Mouse (Mus musculus) layer of hippocampus, adult 11-12 months (tissue): ENCODE data around the gene Rhox2f.
"Not testable (repeated sequence)": the region's sequence is repeated elsewhere in the genome, so short reads cannot be mapped to it uniquely, and the experiment has no call there.

Experiments
- DNase-seq: peaks from one replicate; pipeline ENCODE4 v3.0.0; 2022; ENCODE audit warnings: low spot score

The Rhox2f gene

DNA sequence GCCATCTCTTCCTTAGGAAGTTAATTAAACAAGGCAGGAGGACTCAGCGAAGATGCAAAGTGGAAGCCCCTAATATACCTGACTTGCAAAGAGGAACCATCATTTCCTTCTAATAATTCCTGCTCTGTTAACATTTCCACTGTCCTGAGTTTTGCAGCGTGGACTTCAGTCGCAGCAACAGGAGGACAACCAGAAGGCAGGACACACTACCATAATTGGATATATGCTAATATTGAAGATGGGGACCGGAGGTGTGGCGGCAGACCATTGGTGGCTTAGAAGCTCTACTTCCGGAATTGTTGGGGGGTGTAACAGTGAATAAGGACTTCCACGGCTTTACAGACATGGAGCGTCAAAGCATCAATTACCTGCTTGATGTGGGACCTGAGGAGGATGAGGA is at the start of gene Rhox2f:
Gene Rhox2f, plus strand, starts transcription at position 301 of the 400 bp plus-strand sequence.
- not testable (repeated sequence) for DNase-seq

- not testable (repeated sequence) for DNase-seq
Measured at GRCm38 (mm10) chrX:37530152-37530551, 41.1 kb upstream of the Rhox2f start, which contains the start of gene Rhox2e. Gene Rhox2e (plus strand): TSS chrX:37530452.

DNA sequence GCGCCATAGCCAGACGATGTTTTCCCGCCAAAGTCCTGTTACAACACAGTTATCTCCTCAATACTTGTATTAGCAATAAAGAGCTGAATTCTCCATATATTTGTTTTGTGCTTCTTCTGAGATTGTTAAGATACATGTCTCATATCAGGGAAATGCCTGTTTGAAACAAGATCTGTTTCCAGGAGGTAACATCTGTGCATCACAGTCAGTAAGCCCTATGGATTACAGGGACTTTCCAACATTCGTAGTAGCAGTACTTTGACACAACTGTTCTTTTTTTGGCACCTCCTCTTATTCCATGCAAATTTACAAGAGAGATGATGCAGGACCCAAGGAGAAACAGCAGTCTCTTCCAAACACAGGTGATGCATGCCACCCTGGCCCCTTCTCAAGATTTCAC is 29.5 kb upstream of the Rhox2f start, which contains the start of gene Rhox3e:
Gene Rhox3e, plus strand, starts transcription at position 301 of the 400 bp plus-strand sequence.
- DNase-seq = not testable (repeated sequence)

DNA sequence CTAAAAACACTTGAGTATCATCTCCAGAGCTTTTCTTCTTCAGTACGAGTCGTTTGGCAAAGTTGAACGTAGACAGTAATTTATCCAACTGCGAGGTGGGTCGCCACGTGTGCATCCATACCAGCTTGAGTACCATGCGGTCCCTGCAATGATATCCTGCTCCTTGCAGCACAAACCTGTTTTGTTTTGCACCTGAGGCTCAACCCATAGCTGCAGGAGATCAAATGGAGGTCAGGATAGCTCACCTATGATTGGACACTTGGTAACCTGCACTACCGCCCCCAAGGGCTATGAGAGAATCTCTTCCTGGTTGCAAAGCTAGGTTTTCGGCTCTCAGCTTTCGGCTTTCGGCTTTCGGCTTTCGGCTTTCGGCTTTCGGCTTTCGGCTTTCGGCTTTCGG is 14.1 kb upstream of the Rhox2f start, which contains the start of gene Rhox4e:
Gene Rhox4e, plus strand, starts transcription at position 301 of the 400 bp plus-strand sequence.
- DNase-seq = not testable (repeated sequence)

DNA sequence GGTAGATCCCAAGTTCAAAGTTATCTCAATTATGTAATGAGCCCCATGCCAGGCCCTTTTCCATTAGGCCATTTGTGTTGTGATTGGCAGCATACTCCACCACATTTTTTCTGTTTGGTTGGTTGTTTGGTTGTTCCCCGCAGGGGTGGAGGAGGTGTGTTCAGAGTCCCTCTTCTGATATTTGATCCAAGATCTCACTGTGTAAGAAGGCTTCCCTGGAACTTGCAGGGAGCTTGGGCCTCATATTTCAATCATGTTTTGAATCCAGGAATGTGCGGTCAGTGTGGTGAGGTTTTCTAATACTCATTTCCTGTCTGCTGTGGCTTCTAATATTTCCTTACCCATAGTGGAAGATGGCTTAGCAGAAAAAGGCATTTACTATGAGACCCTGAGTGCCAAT is 1.4 kb downstream of the Rhox2f start:
- DNase-seq = not testable (repeated sequence)

GRCm38 (mm10) chrX:37580692-37581091 is 9.5 kb downstream of the Rhox2f start, which contains the start of gene Rhox3f:
Gene Rhox3f (plus strand): TSS chrX:37580992.
- DNase-seq = not testable (repeated sequence)

DNA sequence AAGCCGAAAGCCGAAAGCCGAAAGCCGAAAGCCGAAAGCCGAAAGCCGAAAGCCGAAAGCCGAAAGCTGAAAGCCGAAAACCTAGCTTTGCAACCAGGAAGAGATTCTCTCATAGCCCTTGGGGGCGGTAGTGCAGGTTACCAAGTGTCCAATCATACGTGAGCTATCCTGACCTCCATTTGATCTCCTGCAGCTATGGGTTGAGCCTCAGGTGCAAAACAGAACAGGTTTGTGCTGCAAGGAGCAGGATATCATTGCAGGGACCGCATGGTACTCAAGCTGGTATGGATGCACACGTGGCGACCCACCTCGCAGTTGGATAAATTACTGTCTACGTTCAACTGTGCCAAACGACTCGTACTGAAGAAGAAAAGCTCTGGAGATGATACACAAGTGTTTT is 36.4 kb downstream of the Rhox2f start, which contains the start of gene Rhox4f:
Gene Rhox4f, minus strand, starts transcription at position 101 of the 400 bp plus-strand sequence.
- not testable (repeated sequence) for DNase-seq
